Mouse (Mus musculus): Measurements from ENCODE around the gene Gipc3. TPM values are rescaled to one million over a fixed set of nuclear protein-coding genes. Genes with fewer than 3 reads are reported as not detected.

The Gipc3 gene
- polyA plus RNA-seq, 2 experiments: 0.01 TPM; not detected in 1

DNA sequence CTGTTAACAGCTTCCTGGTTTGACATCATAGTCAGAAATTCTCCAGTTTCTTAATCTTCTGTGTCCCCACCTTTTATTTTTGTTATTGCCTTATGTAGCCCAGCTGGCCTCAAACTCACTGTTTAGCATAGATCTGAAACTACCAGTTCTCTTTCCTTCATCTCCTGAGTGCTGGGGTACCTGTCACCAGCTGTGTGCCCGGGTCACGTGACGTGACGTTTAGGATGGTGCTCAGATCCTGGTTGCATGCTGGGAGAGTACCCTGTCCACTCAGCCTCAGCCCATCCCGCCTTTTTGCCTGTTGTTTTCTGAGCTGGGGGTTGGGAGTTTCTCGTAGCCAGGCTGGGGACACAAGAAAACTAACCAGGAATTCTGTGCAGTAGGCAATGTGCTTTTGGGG, 45.8 kb downstream of the Gipc3 start:
- DNase-seq (ENCODE audit: low read depth in 3 of 3, low spot score in 3 of 3) (no peak), ATAC-seq (ENCODE audit: insufficient read depth) (no peak)
- no peak overlapping the region for H3K4me2 ChIP-seq (ENCODE audit: low read depth)
- no peaks in the 10 kb centered on the region for H3K27me3 ChIP-seq (ENCODE audit: control insufficient read depth, insufficient read depth, low read length)
- H3K9me3 ChIP-seq (ENCODE audit: control insufficient read depth, low read length): no peaks in the 10 kb centered on the region
- no peak overlapping the region for H3K27ac ChIP-seq
- H3K36me3 ChIP-seq (replicated peaks; ENCODE audit: control insufficient read depth, insufficient read depth, low read depth): no peaks in the 10 kb centered on the region
- WGBS (ENCODE audit: insufficient replicate concordance): 57% methylated on average over 6 of the region's 6 CpGs
- no peak overlapping the region for H3K4me3 ChIP-seq (ENCODE audit: insufficient read depth in 1 of 2, low read depth in 2 of 2, low read length in 2 of 2)
- peaks cover 12 to 48% of the 10 kb centered on the region in 2 experiments for H3K4me1 ChIP-seq (replicated peaks; ENCODE audit: control insufficient read depth in 2 of 2, insufficient read depth in 2 of 2, low read length in 1 of 2)
- TF ChIP-seq CTCF (IDR thresholded peaks at IDR 0.05; ENCODE audit: low read depth) (no peak), EP300 (IDR thresholded peaks at IDR 0.05; ENCODE audit: low read depth) (no peak)
- H3K9ac ChIP-seq (replicated peaks): no peak overlapping the region

DNA sequence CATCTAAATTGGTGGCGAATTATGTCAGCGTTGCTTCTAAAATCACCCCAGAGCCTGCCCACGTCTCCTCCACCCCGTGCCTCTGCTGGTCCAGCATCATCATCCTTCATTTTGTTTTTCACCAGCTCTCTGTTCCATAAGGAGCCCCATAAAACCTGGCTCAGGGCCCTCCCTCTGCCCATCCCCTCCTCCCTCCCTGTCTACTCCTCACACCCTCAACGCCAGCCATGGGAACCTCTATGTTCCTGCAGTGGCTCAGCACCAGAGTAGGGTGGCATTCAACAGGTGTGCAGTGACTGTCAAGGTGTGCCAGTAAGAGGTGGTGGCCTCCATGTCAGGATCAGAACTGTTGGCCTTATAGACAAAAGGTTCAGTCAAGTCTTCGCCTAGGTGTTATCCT, 47.9 kb downstream of the Gipc3 start:
- Histone ChIP-seq H3K36me3 (replicated peaks; ENCODE audit: control insufficient read depth, insufficient read depth, low read depth) (no peaks in the 10 kb centered on the region), H3K27ac (no peak overlapping the region), H3K4me3 (ENCODE audit: insufficient read depth in 1 of 2, low read depth in 2 of 2, low read length in 2 of 2) (no peak overlapping the region), H3K27me3 (ENCODE audit: control insufficient read depth, insufficient read depth, low read length) (no peaks in the 10 kb centered on the region; the same call in 1 of the 2 replicates), H3K9me3 (ENCODE audit: control insufficient read depth, low read length) (no peaks in the 10 kb centered on the region), H3K4me2 (ENCODE audit: low read depth) (no peak overlapping the region; the same call in 1 of the 2 replicates), H3K4me1 (replicated peaks; ENCODE audit: control insufficient read depth in 2 of 2, insufficient read depth in 2 of 2, low read length in 1 of 2) (peaks cover 14 to 49% of the 10 kb centered on the region in 2 experiments), H3K9ac (replicated peaks) (no peak overlapping the region)
- WGBS (ENCODE audit: insufficient replicate concordance): 81% methylated on average over 6 of the region's 6 CpGs
- no peak for ATAC-seq (ENCODE audit: insufficient read depth)
- DNase-seq (ENCODE audit: low read depth in 3 of 3, low spot score in 3 of 3): no peak
- TF ChIP-seq CTCF (IDR thresholded peaks at IDR 0.05; ENCODE audit: low read depth) (no peak), EP300 (IDR thresholded peaks at IDR 0.05; ENCODE audit: low read depth) (no peak)

DNA sequence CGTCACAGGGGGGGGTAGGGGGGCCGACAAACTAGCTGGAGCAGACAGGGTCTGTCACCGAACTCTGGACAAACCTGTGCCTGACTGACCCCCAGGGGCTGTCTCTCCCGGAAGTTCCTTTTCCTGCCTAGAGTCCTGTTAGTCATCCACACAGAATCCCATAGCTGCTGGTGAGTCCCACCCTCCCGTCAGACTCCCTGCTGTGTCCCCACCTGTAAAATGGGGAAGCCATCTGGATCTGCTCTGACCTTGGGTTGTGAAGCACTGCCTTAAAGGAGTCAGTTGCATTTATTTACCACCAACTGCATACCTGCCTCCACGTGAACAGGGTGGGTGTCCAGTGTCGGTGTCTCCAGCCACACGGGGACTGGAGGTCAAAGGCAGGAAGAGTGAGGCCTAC, 48.6 kb downstream of the Gipc3 start:
- Histone ChIP-seq H3K9me3 (ENCODE audit: control insufficient read depth, low read length) (no peaks in the 10 kb centered on the region), H3K4me2 (ENCODE audit: low read depth) (peak overlapping the region; percentile 92), H3K27ac (no peak overlapping the region), H3K9ac (replicated peaks) (peak overlapping the region; percentile 79; the same call in 1 of the 2 replicates), H3K36me3 (replicated peaks; ENCODE audit: control insufficient read depth, insufficient read depth, low read depth) (no peaks in the 10 kb centered on the region), H3K27me3 (ENCODE audit: control insufficient read depth, insufficient read depth, low read length) (no peaks in the 10 kb centered on the region; the same call in 1 of the 2 replicates), H3K4me3 (ENCODE audit: insufficient read depth in 1 of 2, low read depth in 2 of 2, low read length in 2 of 2) (peak overlapping the region in 1 of 2 experiments; percentile 80; a peak in 2 of 4 replicates), H3K4me1 (replicated peaks; ENCODE audit: control insufficient read depth in 2 of 2, insufficient read depth in 2 of 2, low read length in 1 of 2) (peaks cover 14 to 43% of the 10 kb centered on the region in 2 experiments)
- ATAC-seq (ENCODE audit: insufficient read depth): no peak
- no peak for DNase-seq (ENCODE audit: low read depth in 3 of 3, low spot score in 3 of 3)
- TF ChIP-seq CTCF (IDR thresholded peaks at IDR 0.05; ENCODE audit: low read depth) (no peak), EP300 (IDR thresholded peaks at IDR 0.05; ENCODE audit: low read depth) (no peak)
- WGBS (ENCODE audit: insufficient replicate concordance): 23% methylated on average over 8 of the region's 8 CpGs

DNA sequence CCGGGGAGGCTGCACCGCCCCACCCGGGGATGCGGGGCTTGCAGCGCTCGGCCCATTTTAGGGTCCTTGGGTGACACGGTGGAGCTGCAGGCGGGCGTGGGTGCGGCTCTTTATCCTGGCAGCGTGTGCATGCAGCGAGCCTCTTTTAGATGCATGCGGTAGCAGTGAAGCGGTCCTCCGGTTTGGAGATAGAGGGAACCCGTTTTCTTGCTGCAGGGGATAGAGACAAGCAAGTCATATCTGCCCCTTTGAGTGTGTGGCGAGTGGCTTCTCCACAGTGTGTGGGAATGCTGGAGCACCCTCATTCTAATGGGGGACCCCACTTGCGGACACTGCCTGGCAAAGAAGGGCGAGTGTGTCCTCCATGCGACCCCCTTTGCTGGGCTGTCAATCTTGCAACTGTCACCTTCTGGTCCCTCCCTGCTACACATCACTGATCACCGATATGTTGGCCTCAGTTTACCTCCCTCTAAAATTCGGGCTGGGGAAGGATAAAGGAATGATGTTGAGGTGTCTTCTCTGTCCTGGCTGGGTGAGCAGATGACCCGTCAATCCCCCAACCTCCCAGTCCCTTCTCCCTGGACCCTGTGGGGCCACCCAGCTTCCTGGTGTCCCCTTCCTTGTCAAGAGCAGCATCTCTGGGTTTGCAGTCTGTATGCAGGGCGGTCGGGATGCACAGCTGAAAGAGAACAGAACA, 49.6 kb downstream of the Gipc3 start:
- Histone ChIP-seq H3K4me2 (ENCODE audit: low read depth) (peak overlapping the region; percentile 92), H3K9ac (replicated peaks) (peak overlapping the region; percentile 79), H3K4me3 (ENCODE audit: insufficient read depth in 1 of 2, low read depth in 2 of 2, low read length in 2 of 2) (peak overlapping the region; percentile 80 to 81), H3K9me3 (ENCODE audit: control insufficient read depth, low read length) (no peaks in the 10 kb centered on the region), H3K36me3 (replicated peaks; ENCODE audit: control insufficient read depth, insufficient read depth, low read depth) (no peaks in the 10 kb centered on the region), H3K4me1 (replicated peaks; ENCODE audit: control insufficient read depth in 2 of 2, insufficient read depth in 2 of 2, low read length in 1 of 2) (peaks cover 14 to 34% of the 10 kb centered on the region in 2 experiments), H3K27me3 (ENCODE audit: control insufficient read depth, insufficient read depth, low read length) (no peaks in the 10 kb centered on the region; the same call in 1 of the 2 replicates), H3K27ac (peak overlapping the region; percentile 70)
- no peak for DNase-seq (ENCODE audit: low read depth in 3 of 3, low spot score in 3 of 3)
- peak; percentile 18; the same call in 1 of the 2 replicates for TF ChIP-seq CTCF (IDR thresholded peaks at IDR 0.05; ENCODE audit: low read depth)
- TF ChIP-seq EP300 (IDR thresholded peaks at IDR 0.05; ENCODE audit: low read depth): no peak
- no peak for ATAC-seq (ENCODE audit: insufficient read depth)
- 2% methylated on average over 25 of the region's 25 CpGs for WGBS (ENCODE audit: insufficient replicate concordance)

DNA sequence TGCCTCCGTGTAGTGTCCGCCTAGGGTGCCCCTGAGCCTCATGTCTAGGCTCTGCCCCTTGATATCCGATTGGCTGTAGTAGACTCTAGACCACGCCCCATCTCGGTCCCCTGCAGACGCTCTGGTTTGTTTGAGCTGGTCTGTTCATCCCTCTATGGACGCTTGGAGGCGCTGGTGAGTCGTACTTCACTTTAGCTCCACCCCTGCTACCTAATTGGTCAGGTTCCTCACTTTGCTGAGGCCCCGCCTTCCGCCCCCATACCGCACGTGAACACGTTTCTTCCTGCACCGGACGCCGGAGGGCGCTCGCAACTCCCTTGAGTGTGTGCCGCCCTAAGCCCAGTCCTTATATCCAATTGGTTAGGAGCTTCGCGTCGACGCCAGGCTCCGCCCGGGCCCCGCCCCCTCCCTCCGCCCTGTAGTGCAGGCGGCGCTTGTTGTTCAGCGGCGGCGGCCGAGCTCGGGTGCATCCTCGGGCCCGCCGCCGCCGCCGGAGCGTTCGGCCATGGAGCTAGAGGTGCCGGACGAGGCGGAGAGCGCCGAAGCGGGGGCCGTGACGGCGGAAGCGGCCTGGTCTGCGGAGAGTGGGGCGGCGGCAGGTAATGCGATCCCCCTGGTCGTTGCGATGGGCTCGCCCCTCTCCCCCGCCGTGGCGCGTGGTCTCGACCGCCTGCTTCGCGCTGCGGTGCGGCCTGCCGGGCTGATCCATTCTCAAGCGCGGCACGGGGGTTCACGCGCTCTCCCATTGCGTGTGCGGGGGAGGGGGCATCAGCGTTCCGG, 50.3 kb downstream of the Gipc3 start, which contains the start of gene Pip5k1c:
Pip5k1c (plus strand) TSS at position 410 of the 780 bp plus-strand sequence.
- Histone ChIP-seq H3K36me3 (replicated peaks; ENCODE audit: control insufficient read depth, insufficient read depth, low read depth) (no peaks in the 10 kb centered on the region), H3K9me3 (ENCODE audit: control insufficient read depth, low read length) (no peaks in the 10 kb centered on the region), H3K9ac (replicated peaks) (peak within 1 kb of the TSS; percentile 79), H3K27me3 (ENCODE audit: control insufficient read depth, insufficient read depth, low read length) (no peaks in the 10 kb centered on the region; the same call in 1 of the 2 replicates), H3K4me2 (ENCODE audit: low read depth) (peak within 1 kb of the TSS; percentile 92), H3K4me3 (ENCODE audit: insufficient read depth in 1 of 2, low read depth in 2 of 2, low read length in 2 of 2) (peak within 1 kb of the TSS; percentile 80 to 81), H3K27ac (peak within 1 kb of the TSS; percentile 70), H3K4me1 (replicated peaks; ENCODE audit: control insufficient read depth in 2 of 2, insufficient read depth in 2 of 2, low read length in 1 of 2) (peaks cover 14 to 30% of the 10 kb centered on the region in 2 experiments)
- DNase-seq (ENCODE audit: low read depth in 3 of 3, low spot score in 3 of 3) (peak; percentile 99 to 100 (median 100)), ATAC-seq (ENCODE audit: insufficient read depth) (peak; percentile 94)
- WGBS (ENCODE audit: insufficient replicate concordance): under 1% methylated on average over 59 of the region's 80 CpGs
- no peak for TF ChIP-seq EP300 (IDR thresholded peaks at IDR 0.05; ENCODE audit: low read depth)
- peak; percentile 95 for TF ChIP-seq CTCF (IDR thresholded peaks at IDR 0.05; ENCODE audit: low read depth)

Measured in liver, embryonic 14.5 days (tissue).